Mouse (Mus musculus) heart, adult 2 months (tissue): ENCODE results near the gene Atp2a3. TPM values are rescaled to one million over a fixed set of nuclear protein-coding genes. Genes with fewer than 3 reads are reported as not detected.

Experiments used
- DNase-seq, 2 experiments: peaks; one replicate each; pipeline ENCODE4 v3.0.0; 2021
- H3K27ac ChIP-seq: fragments of 200-600 bp; 2 replicates; pipeline ENCODE4 v1.8.1; 2022
- H3K27me3 ChIP-seq: fragments of 200-500 bp; 2 replicates; pipeline ENCODE4 v1.6.1; 2012; ENCODE audit warnings: mild to moderate bottlenecking, low read length, inconsistent platforms, mixed read lengths; ENCODE audit not compliant: control insufficient read depth, insufficient read depth
- H3K36me3 ChIP-seq: fragments of 200-500 bp; 2 replicates; pipeline ENCODE4 v1.6.1; 2012; ENCODE audit warnings: low read length, inconsistent platforms; ENCODE audit not compliant: control insufficient read depth, insufficient read depth
- H3K4me1 ChIP-seq: fragments of 200-500 bp; 2 replicates; pipeline ENCODE4 v1.6.1; 2011; ENCODE audit warnings: low read length; ENCODE audit not compliant: control insufficient read depth, insufficient read depth
- H3K4me3 ChIP-seq: fragments of 200-600 bp; 2 replicates; pipeline ENCODE4 v1.8.1; 2022
- H3K79me2 ChIP-seq: fragments of 200-500 bp; replicated peaks from 2 replicates; pipeline ENCODE4 v1.6.1; 2012; ENCODE audit warnings: mild to moderate bottlenecking, inconsistent platforms, low read length, moderate library complexity, mixed read lengths; ENCODE audit not compliant: control insufficient read depth, insufficient read depth
- H3K9ac ChIP-seq: fragments of 200-500 bp; 2 replicates; pipeline ENCODE4 v1.6.1; 2012; ENCODE audit warnings: low read depth, mild to moderate bottlenecking, control low read depth, inconsistent platforms, low read length, mixed read lengths
- CTCF ChIP-seq: fragments of 200-600 bp; IDR thresholded peaks from 2 replicates; pipeline ENCODE4 v1.8.1; 2022; ENCODE audit warnings: antibody characterized with exemption, mild to moderate bottlenecking, moderate library complexity
- EP300 ChIP-seq: fragments of 200-500 bp; IDR thresholded peaks from 2 replicates; pipeline ENCODE4 v1.6.1; 2011; ENCODE audit warnings: low read depth, low read length, control low read depth; ENCODE audit not compliant: insufficient read depth
- POLR2A ChIP-seq: fragments of 200-500 bp; IDR thresholded peaks from 2 replicates; pipeline ENCODE4 v1.6.1; 2011; ENCODE audit warnings: mild to moderate bottlenecking, low read depth, low read length, control low read depth; ENCODE audit not compliant: insufficient read depth
- WGBS: fragments of 180-500 bp; shearing (Covaris S2); methylation state at CpG from one replicate; pipeline ENCODE4 v1.1.7; 2018; 5-methylcytosine and 5-hydroxymethylcytosine counted together
- intact Hi-C: fragments of 180-260 bp; cut with DNase I; formaldehyde crosslinking; loops from one replicate; pipeline ENCODE4 v1.15.1; 2025
- polyA plus RNA-seq: library from polyadenylated mRNA; depleted of rRNA; stranded (reverse); fragments of >200 nt; gene quantifications from 2 replicates; pipeline ENCODE4 v1.2.3, GENCODE M21; 2012
- total RNA-seq, 2 experiments: library from RNA; stranded (reverse); gene quantifications; 2 replicates each; pipeline ENCODE4 v1.2.3; 2021

The Atp2a3 gene
- total and polyA plus RNA-seq, 3 experiments = 10.9 to 17.3 (median 14.5) TPM

GRCm38 (mm10) chr11:72996346-72996745 lies 35.4 kb downstream of the Atp2a3 start:
- Histone ChIP-seq H3K4me1 (peaks cover 7% of the 10 kb centered on the region), H3K36me3 (no peaks in the 10 kb centered on the region), H3K79me2 (no peaks in the 10 kb centered on the region), H3K27ac (no peak overlapping the region), H3K9ac (no peak overlapping the region), H3K27me3 (no peaks in the 10 kb centered on the region), H3K4me3 (no peak overlapping the region)
- no peak for DNase-seq
- WGBS = 47% methylated on average over 6 of the region's 6 CpGs
- no peak for TF ChIP-seq CTCF
- no peak for TF ChIP-seq EP300
- TF ChIP-seq POLR2A = no peak
- intact Hi-C loops = no loop called here

GRCm38 (mm10) chr11:72996781-72997180 lies 35.8 kb downstream of the Atp2a3 start:
- DNase-seq = no peak
- Histone ChIP-seq H3K4me3 (no peak overlapping the region), H3K4me1 (peaks cover 7% of the 10 kb centered on the region), H3K27me3 (no peaks in the 10 kb centered on the region), H3K79me2 (no peaks in the 10 kb centered on the region), H3K9ac (no peak overlapping the region), H3K36me3 (no peaks in the 10 kb centered on the region), H3K27ac (no peak overlapping the region)
- 89% methylated on average over 2 of the region's 2 CpGs for WGBS
- intact Hi-C loops = no loop called here
- TF ChIP-seq CTCF = no peak
- no peak for TF ChIP-seq EP300
- no peak for TF ChIP-seq POLR2A

DNA sequence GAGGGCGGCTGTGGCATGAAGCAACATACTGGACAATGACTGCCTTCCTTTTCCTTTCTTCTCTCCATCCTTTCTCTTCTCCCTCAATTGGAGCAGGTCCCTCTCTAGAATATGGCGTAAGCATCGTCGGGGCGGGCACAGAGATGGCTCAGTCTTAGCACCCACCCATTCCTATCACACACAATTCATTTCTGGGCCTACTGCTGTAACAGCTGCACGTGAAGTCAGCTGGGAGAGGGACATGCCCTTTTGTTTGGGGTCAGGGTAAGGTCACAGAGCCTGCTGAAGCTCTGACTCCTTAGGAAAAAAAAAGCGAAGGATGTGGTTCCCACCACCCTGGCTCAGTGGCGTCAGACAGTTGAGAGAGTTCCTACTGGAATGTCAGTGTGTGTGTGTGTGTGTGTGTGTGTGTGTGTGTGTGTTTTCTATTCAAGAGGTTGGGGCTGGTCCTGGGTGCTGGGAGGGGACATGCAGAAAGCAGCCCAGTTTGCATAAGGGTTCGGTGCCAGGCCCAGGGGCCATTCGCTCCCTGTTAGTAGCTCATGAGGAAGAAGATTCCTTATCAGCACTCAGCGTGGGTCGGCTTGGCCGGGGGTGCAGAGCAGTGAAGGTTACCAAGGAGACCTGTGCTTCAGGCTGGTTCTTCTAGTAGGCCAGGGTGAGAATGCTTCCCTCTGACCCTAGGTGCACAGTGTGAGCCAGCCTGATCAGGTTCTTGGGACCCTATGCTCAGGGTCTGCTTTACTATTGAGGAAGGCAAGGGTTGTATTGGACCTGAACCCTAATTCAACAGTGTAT lies 36.8 kb downstream of the Atp2a3 start:
- H3K27me3 ChIP-seq = no peaks in the 10 kb centered on the region
- DNase-seq = no peak
- WGBS = 70% methylated on average over 13 of the region's 13 CpGs
- intact Hi-C loops = no loop called here
- peaks cover 6% of the 10 kb centered on the region for H3K4me1 ChIP-seq
- TF ChIP-seq POLR2A = no peak
- TF ChIP-seq EP300 = no peak
- TF ChIP-seq CTCF = no peak
- no peaks in the 10 kb centered on the region for H3K79me2 ChIP-seq
- H3K36me3 ChIP-seq = no peaks in the 10 kb centered on the region
- no peak overlapping the region for H3K27ac ChIP-seq
- no peak overlapping the region for H3K9ac ChIP-seq
- no peak overlapping the region for H3K4me3 ChIP-seq

DNA sequence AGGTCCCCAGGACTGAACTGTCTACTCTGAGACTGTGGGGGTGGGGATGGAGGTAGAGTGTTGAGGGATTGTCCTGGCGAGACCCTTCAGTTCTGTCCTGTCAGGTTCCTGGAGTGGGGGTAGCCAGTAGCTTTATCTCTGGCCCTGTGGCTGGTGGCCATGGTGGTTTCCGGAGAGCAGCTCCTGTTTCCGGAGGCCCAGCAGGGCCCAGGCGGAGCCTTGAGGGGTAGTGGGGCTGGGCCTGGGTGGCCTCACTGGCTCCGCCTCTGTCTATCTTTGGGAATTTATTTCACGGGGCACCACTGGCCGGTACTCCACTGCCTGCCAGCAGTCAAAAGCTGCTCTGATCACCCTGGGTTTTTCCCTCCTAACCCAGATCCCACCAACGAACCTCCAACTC lies 37.8 kb downstream of the Atp2a3 start, which contains the start of gene P2rx1:
Gene P2rx1 (plus strand): TSS at position 333 of the 400 bp plus-strand sequence.
- H3K27ac ChIP-seq = no peak within 1 kb of the TSS
- no peak within 1 kb of the TSS for H3K9ac ChIP-seq
- no peaks in the 10 kb centered on the region for H3K36me3 ChIP-seq
- intact Hi-C loops = no loop called here
- no peaks in the 10 kb centered on the region for H3K79me2 ChIP-seq
- WGBS = 34% methylated on average over 8 of the region's 8 CpGs
- H3K27me3 ChIP-seq = no peaks in the 10 kb centered on the region
- peak in 1 of 2 experiments; percentile 28 for DNase-seq
- H3K4me1 ChIP-seq = peaks cover 6% of the 10 kb centered on the region
- H3K4me3 ChIP-seq = no peak within 1 kb of the TSS
- TF ChIP-seq EP300 = no peak
- no peak for TF ChIP-seq POLR2A
- TF ChIP-seq CTCF = peak; percentile 12; the same call in 1 of the 2 replicates

DNA sequence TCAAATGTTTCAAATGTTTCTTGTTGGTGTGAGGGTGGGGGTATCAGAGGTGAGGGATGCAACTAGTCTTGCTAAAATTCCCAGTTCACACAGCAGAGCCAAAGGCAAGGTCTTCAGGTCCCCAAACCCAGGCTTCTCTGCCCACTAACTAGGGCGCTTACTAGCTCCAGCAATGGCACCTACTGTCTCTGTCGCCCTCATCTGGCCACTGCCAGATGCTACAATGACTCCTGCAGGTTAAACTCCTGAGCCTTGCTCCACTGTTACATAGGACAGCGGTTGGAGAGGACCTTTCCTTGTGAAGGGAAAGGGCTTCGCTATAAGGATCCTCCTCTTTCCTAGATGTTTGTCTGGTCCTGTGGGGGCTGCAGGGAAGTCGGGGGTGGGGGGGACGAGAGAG lies 40.1 kb downstream of the Atp2a3 start:
- DNase-seq = peak; percentile 75 to 80
- peaks cover 6% of the 10 kb centered on the region for H3K4me1 ChIP-seq
- TF ChIP-seq CTCF (peak; percentile 93), POLR2A (no peak), EP300 (peak; percentile 92)

GRCm38 (mm10) chr11:73006377-73006776 lies 45.4 kb downstream of the Atp2a3 start:
- WGBS = 2% methylated on average over 2 of the region's 2 CpGs
- H3K27me3 ChIP-seq = no peaks in the 10 kb centered on the region
- intact Hi-C loops = loop anchor here (1.0 to 10.0 kb wide), 6 partner anchors 33 to 1364 kb away; no protein-coding TSS in a partner anchor
- H3K27ac ChIP-seq = 0 out of 2 replicates have a peak overlapping the region, but pooled peaks have one; percentile 2
- TF ChIP-seq POLR2A = no peak
- peak; percentile 83 for TF ChIP-seq EP300
- peak; percentile 94 for TF ChIP-seq CTCF
- no peak overlapping the region for H3K4me3 ChIP-seq
- peak; percentile 66 to 68 for DNase-seq
- no peaks in the 10 kb centered on the region for H3K36me3 ChIP-seq
- H3K4me1 ChIP-seq = peaks cover 2% of the 10 kb centered on the region; the same call in 1 of the 2 replicates
- H3K9ac ChIP-seq = no peak overlapping the region
- no peaks in the 10 kb centered on the region for H3K79me2 ChIP-seq

More for the DNA sequence above, 40.1 kb downstream of the Atp2a3 start:
- intact Hi-C loops = loop anchor here (1.0 to 10.0 kb wide), 2 partner anchors 75 to 426 kb away; no protein-coding TSS in a partner anchor
- Histone ChIP-seq H3K4me3 (no peak overlapping the region), H3K79me2 (no peaks in the 10 kb centered on the region), H3K36me3 (no peaks in the 10 kb centered on the region), H3K9ac (no peak overlapping the region), H3K27ac (no peak overlapping the region), H3K27me3 (no peaks in the 10 kb centered on the region)
- 11% methylated on average over 6 of the region's 6 CpGs for WGBS
